Mouse (Mus musculus) Muller cell, postnatal 12 days (primary cell): ENCODE measurements around the gene Vmn2r97.
"Not testable (repeated sequence)": the region's sequence is repeated elsewhere in the genome, so short reads cannot be mapped to it uniquely, and the experiment has no call there.

Source experiments
- DNase-seq: peaks from one replicate; pipeline ENCODE4 v3.0.0-alpha.2; 2015; ENCODE audit errors: inconsistent ontology term

Gene Vmn2r97

DNA sequence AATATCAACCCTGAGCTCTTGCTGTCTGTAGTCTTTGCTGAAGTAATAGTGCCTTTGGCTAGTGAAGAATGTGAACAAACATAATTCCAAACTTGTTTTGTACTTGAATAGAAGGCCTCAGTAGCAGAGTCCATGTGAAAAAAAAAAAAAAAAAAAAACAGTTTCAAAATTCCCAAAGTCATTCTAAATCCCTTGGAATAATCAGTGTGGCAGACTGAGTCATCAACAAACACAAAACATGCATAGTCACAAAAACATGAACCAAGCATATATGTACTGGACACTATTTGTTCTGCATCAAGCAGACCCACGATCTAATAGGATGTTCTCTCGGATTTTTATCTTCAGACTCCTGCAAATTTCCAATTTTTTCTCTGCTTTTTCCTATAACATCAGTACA is at the start of gene Vmn2r97:
TSS of gene Vmn2r97 (plus strand) at position 301 of the 400 bp plus-strand sequence.
- not testable (repeated sequence) for DNase-seq

DNA sequence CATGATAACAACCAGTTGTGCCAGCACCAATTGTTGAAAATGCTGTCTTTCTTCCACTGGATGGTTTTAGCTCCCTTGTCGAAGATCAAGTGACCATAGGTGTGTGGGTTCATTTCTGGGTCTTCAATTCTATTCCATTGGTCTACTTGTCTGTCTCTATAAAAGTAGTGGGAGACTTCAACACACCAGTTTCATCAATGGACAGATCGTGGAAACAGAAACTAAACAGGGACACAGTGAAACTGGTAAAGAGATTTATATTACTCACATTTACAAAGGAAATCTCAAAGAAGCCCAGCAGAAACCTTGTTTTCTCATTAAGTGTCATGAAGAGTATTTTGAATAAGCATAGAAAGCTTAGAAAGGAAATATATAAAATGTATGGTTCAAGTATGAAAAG is 31.7 kb upstream of the Vmn2r97 start:
- peak; percentile 66 for DNase-seq

DNA sequence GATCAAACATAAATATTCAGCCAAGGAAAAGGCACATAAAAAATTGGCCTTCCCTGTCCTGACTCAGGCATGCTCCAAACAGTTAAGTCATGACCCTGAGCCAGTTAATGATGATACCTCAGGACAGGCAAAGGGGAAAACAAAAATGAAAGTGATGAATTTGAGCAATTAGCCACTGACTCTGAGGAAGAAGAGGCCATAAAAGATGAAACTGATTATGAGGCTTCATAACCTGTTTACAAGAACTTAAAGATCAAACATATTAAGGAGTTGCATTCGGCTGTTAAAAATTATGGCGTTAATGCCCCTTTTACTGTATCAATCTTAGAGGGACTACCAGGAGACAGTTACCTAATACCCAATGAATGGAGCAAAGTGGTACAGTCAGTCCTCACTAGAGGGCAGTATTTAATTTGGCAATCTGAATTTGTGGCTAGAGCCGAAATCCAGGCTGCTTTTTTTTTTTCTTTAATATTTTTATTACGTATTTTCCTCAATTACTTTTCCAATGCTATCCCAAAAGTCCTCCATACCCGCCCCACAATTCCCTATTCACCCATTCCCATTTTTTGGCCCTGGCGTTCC is 24.3 kb upstream of the Vmn2r97 start:
- no peak for DNase-seq

DNA sequence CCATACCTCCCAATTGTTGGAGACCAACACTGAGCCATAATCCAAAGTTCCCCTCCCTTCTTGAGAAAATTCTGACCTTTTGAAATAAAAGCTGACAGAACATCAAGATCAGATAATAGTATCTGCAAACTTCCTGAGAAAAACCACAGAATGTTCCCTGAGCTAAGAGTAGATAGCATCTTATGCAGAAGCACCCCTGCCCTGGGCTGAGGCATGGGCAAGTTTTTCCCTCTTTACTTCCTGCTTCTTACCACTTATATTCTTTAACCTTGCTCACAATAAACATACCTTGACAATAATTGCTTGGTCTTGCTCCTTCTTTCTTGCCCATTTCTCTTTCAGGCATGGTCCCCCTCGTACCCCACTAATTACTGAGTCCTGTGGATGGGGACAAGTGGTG is 43.7 kb downstream of the Vmn2r97 start:
- not testable (repeated sequence) for DNase-seq

DNA sequence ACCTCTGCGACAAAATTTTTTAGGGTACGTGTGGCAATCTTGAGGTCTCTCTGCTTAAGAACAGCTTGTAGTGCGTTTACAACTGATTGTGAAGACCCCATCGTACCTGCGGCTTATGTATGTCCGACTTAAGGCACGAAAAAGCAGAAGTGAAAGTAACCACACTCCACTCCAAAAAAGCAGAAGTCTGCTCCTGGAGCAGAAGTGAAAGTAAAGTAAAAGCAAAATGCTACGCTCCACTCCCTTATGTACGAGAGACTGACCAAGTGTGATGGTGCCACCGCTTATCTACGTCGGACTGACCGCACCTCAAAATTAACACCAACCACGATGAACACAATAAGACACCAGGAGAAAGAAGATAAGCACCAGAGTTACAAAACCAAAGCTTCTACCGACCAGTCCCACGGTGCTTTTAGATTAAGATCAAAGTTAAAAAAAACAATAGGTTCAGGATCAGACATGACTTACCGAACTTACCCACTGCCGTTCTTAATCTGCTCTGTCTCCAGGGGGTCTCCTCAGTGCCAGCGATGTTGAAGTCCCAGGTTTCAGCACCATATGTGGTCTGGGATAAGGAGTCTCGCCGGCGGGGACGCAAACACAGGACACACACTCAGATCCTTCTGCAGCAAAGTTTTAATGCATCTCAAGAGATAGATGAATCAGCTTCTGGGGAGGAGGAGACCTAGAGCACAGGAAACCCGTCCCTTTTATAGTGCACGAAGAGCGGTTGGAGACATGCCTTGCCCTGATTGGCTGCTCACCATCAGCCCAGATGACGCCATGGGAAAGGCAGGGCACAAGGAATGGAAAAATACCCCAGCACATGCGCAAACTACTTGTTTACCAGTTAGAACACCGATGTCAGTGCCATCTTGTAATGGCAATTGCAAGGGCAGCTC is 54.5 kb downstream of the Vmn2r97 start:
- no peak for DNase-seq
